Mouse (Mus musculus) macrophage (primary cell): ENCODE measurements around the gene Fibcd1. TPM values are rescaled to one million over a fixed set of nuclear protein-coding genes. Genes with fewer than 3 reads are reported as not detected.

Source experiments
- H3K27ac ChIP-seq: fragments of 350-480 bp; formaldehyde crosslinking; 2 replicates; pipeline ENCODE4 v1.9.0; 2021
- H3K36me3 ChIP-seq: fragments of 350-480 bp; formaldehyde crosslinking; 2 replicates; pipeline ENCODE4 v1.9.0; 2021; ENCODE audit errors: inconsistent target
- H3K4me3 ChIP-seq: fragments of 350-480 bp; formaldehyde crosslinking; 2 replicates; pipeline ENCODE4 v1.9.0; 2021; ENCODE audit errors: inconsistent target
- H3K79me2 ChIP-seq: fragments of 350-480 bp; formaldehyde crosslinking; 2 replicates; pipeline ENCODE4 v1.9.0; 2021; ENCODE audit errors: inconsistent target
- WGBS: methylation state at CpG from one replicate; pipeline ENCODE4 v1.1.7; 2026; ENCODE audit warnings: inconsistent platforms; ENCODE audit not compliant: missing documents; 5-methylcytosine and 5-hydroxymethylcytosine counted together
- polyA plus RNA-seq: library from polyadenylated mRNA; stranded (reverse); fragments of 250-400 nt; gene quantifications from 3 replicates; pipeline ENCODE4 v1.2.4, GENCODE M21; 2018; ENCODE audit warnings: inconsistent platforms
- total RNA-seq, 78 experiments: library from RNA; depleted of rRNA; stranded (reverse); fragments of 250-400 nt; gene quantifications; 1 replicate in 9 of 78; 2 replicates in 24 of 78; 3 replicates in 43 of 78; 4 replicates in 2 of 78; pipeline ENCODE4 v1.2.4; 2018; ENCODE audit warnings: inconsistent platforms in 56 of 78

Gene Fibcd1
- total RNA-seq (2018; cell fraction: chromatin; rRNA removed), result not detected
- total RNA-seq (2018; cell fraction: cytosol; rRNA removed), result not detected
- total RNA-seq (2018; cell fraction: nucleus; rRNA removed), result not detected
- polyA plus RNA-seq, result not detected in 3 replicates

GRCm38 (mm10) chr2:31845896-31846691 is at the start of gene Fibcd1:
Fibcd1 (minus strand) TSS chr2:31846005.
- 1% methylated on average over 74 of the region's 88 CpGs for WGBS
- H3K4me3 ChIP-seq, result no peak within 1 kb of the TSS

GRCm38 (mm10) chr2:31894221-31894870 is 48.5 kb upstream of the Fibcd1 start:
- Histone ChIP-seq H3K79me2 (no peaks in the 10 kb centered on the region), H3K36me3 (no peaks in the 10 kb centered on the region)
- 89% methylated on average over 13 of the region's 13 CpGs for WGBS

More at GRCm38 (mm10) chr2:31845896-31846691, at the start of gene Fibcd1:
- no peak within 1 kb of the TSS for H3K27ac ChIP-seq
- H3K36me3 ChIP-seq, result no peaks in the 10 kb centered on the region
- H3K79me2 ChIP-seq, result no peaks in the 10 kb centered on the region

GRCm38 (mm10) chr2:31893110-31893669 is 47.4 kb upstream of the Fibcd1 start:
- no peak overlapping the region for H3K4me3 ChIP-seq
- WGBS, result 82% methylated on average over 10 of the region's 10 CpGs
- H3K36me3 ChIP-seq, result no peaks in the 10 kb centered on the region
- no peaks in the 10 kb centered on the region for H3K79me2 ChIP-seq
- H3K27ac ChIP-seq, result no peak overlapping the region

More at GRCm38 (mm10) chr2:31894221-31894870, 48.5 kb upstream of the Fibcd1 start:
- Histone ChIP-seq H3K4me3 (no peak overlapping the region), H3K27ac (no peak overlapping the region)

- Histone ChIP-seq H3K79me2 (no peaks in the 10 kb centered on the region), H3K36me3 (no peaks in the 10 kb centered on the region), H3K4me3 (no peak overlapping the region)
Measured at GRCm38 (mm10) chr2:31891219-31891618, 45.4 kb upstream of the Fibcd1 start.

GRCm38 (mm10) chr2:31888871-31889270 is 43.1 kb upstream of the Fibcd1 start:
- WGBS, result 41% methylated on average over 1 of the region's 1 CpGs
- H3K36me3 ChIP-seq, result no peaks in the 10 kb centered on the region

More at GRCm38 (mm10) chr2:31891219-31891618, 45.4 kb upstream of the Fibcd1 start:
- WGBS, result 96% methylated on average over 2 of the region's 2 CpGs
- H3K27ac ChIP-seq, result no peak overlapping the region

GRCm38 (mm10) chr2:31887030-31887429 is 41.2 kb upstream of the Fibcd1 start, which contains the start of gene Lamc3:
Lamc3 (plus strand) TSS chr2:31887291.
- Histone ChIP-seq H3K27ac (no peak within 1 kb of the TSS), H3K79me2 (no peaks in the 10 kb centered on the region), H3K36me3 (no peaks in the 10 kb centered on the region), H3K4me3 (no peak within 1 kb of the TSS)
- WGBS, result 7% methylated on average over 26 of the region's 26 CpGs

More at GRCm38 (mm10) chr2:31888871-31889270, 43.1 kb upstream of the Fibcd1 start:
- Histone ChIP-seq H3K79me2 (no peaks in the 10 kb centered on the region), H3K27ac (no peak overlapping the region), H3K4me3 (no peak overlapping the region)

GRCm38 (mm10) chr2:31884806-31885205 is 39.0 kb upstream of the Fibcd1 start:
- no peak overlapping the region for H3K27ac ChIP-seq
- H3K36me3 ChIP-seq, result no peaks in the 10 kb centered on the region
- no peaks in the 10 kb centered on the region for H3K79me2 ChIP-seq
- no peak overlapping the region for H3K4me3 ChIP-seq
- 21% methylated on average over 6 of the region's 6 CpGs for WGBS

GRCm38 (mm10) chr2:31883061-31883460 is 37.3 kb upstream of the Fibcd1 start:
- 72% methylated on average over 4 of the region's 4 CpGs for WGBS

GRCm38 (mm10) chr2:31880868-31881267 is 35.1 kb upstream of the Fibcd1 start:
- H3K79me2 ChIP-seq, result no peaks in the 10 kb centered on the region
- whole genome bisulfite sequencing, result 5% methylated on average over 14 of the region's 14 CpGs
- H3K36me3 ChIP-seq, result no peaks in the 10 kb centered on the region
- no peak overlapping the region for H3K4me3 ChIP-seq
- H3K27ac ChIP-seq, result no peak overlapping the region

More at GRCm38 (mm10) chr2:31883061-31883460, 37.3 kb upstream of the Fibcd1 start:
- Histone ChIP-seq H3K79me2 (no peaks in the 10 kb centered on the region), H3K27ac (no peak overlapping the region), H3K4me3 (no peak overlapping the region), H3K36me3 (no peaks in the 10 kb centered on the region)

- 92% methylated on average over 13 of the region's 17 CpGs for WGBS
- Histone ChIP-seq H3K27ac (no peak overlapping the region), H3K79me2 (no peaks in the 10 kb centered on the region), H3K4me3 (no peak overlapping the region), H3K36me3 (no peaks in the 10 kb centered on the region)
Measured at GRCm38 (mm10) chr2:31878610-31879009, 32.8 kb upstream of the Fibcd1 start.

GRCm38 (mm10) chr2:31876446-31876845 is 30.6 kb upstream of the Fibcd1 start:
- Histone ChIP-seq H3K79me2 (no peaks in the 10 kb centered on the region), H3K27ac (no peak overlapping the region), H3K36me3 (no peaks in the 10 kb centered on the region), H3K4me3 (no peak overlapping the region)
- 86% methylated on average over 12 of the region's 12 CpGs for WGBS

- Histone ChIP-seq H3K27ac (no peak overlapping the region), H3K79me2 (no peaks in the 10 kb centered on the region), H3K36me3 (no peaks in the 10 kb centered on the region), H3K4me3 (no peak overlapping the region)
- WGBS, result 90% methylated on average over 26 of the region's 26 CpGs
Measured at GRCm38 (mm10) chr2:31874290-31874855, 28.6 kb upstream of the Fibcd1 start.

- H3K36me3 ChIP-seq, result no peaks in the 10 kb centered on the region
- no peaks in the 10 kb centered on the region for H3K79me2 ChIP-seq
- no peak overlapping the region for H3K27ac ChIP-seq
- no peak overlapping the region for H3K4me3 ChIP-seq
- 82% methylated on average over 3 of the region's 3 CpGs for WGBS
Measured at GRCm38 (mm10) chr2:31870683-31871082, 24.9 kb upstream of the Fibcd1 start.

- no peaks in the 10 kb centered on the region for H3K36me3 ChIP-seq
- H3K27ac ChIP-seq, result no peak overlapping the region
- 100% methylated on average over 5 of the region's 5 CpGs for WGBS
- H3K79me2 ChIP-seq, result no peaks in the 10 kb centered on the region
- no peak overlapping the region for H3K4me3 ChIP-seq
Measured at GRCm38 (mm10) chr2:31869692-31870091, 23.9 kb upstream of the Fibcd1 start.
